Mouse (Mus musculus): ENCODE results near the gene Tmbim1.

DNA sequence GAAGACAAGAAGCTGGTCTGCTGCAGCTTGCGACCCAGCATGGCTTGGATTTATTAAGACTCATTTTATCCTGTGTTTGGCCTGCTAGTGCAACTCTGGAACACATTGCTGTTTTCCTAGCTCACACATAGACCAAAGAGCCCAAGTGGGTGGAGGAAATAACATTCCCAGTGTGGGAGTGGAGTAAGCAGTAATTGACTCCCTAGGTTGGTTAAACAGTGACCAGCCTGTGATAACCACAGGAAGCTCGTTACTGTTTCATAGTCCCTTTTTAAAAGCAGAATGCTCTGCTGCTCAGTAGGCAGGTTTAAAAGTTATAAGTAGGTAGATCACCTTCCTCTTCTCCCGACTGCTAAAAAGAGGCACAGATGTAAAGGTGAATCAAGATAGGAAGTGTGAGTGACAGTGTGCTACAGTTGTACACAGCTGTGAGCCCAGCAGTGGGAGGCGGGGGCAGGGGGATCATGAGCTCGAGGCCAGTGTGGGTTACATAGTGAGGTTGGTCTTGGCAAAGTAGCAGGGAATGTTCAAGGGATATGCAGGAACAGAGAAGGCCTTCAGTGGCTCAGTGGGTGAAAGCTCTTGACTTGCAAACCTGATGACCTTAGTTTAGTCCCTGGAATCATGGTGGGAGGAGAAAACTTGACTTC lies 56.0 kb downstream of the Tmbim1 start:
- TF ChIP-seq TAL1 (conservative IDR thresholded peaks at IDR 0.05; ENCODE audit: low read depth, low read length) = no peak
- TF ChIP-seq GATA1 (IDR thresholded peaks at IDR 0.05; ENCODE audit: borderline replicate concordance, low read length) = no peak
- no peak for TF ChIP-seq CTCF (IDR thresholded peaks at IDR 0.05; ENCODE audit: low read depth, low read length)
- no peak for TF ChIP-seq POLR2AphosphoS5 (IDR thresholded peaks at IDR 0.05; ENCODE audit: insufficient replicate concordance, low read depth, low read length)
- TF ChIP-seq GATA2 (IDR thresholded peaks at IDR 0.05; ENCODE audit: borderline replicate concordance, low read depth, low read length) = no peak
